Mouse (Mus musculus): Measurements from ENCODE around the gene Arhgap27.

- TF ChIP-seq POLR2A (IDR thresholded peaks at IDR 0.05; ENCODE audit: borderline replicate concordance, insufficient read depth, low read length): no peak
- no peak for TF ChIP-seq CTCF (IDR thresholded peaks at IDR 0.05; ENCODE audit: borderline replicate concordance, insufficient read depth, low read depth, low read length)
These were observed 12.7 kb downstream of the Arhgap27 start for GRCm38 (mm10) chr11:103350711-103351315.

Measured in cerebellum, adult 2 months (tissue).